ENCODE assay signal across 25 mouse cellular contexts in the genomic region with DNA sequence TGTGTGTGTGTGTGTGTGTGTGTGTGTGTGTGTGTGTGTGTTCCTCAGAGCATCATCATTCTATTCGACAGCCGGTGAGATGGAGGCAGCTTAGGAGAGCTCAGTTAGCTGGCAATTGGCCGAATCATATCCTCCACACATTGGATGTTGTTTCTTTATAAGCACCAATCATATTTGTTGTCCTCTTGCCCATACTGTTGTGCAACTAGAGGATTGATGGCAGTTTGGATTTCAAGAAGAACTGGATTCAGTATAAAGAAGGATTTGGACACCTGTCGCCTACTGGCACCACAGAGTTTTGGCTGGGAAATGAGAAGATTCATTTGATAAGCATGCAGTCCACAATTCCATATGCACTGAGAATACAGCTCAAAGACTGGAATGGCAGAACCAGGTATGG. TPM values are rescaled to one million over a fixed set of nuclear protein-coding genes. Genes with fewer than 3 reads are reported as not detected.
DNase-seq lines count a peak whose midpoint lies in the region; ATAC-seq lines count a peak whose summit lies in the region.
"Had no signal": no experiment of that assay in that cellular context is flagged by ENCODE, and none has a peak within 500 bp of the region (broad histone marks: within the 10 kb centered on the region; RNA-seq: fewer than 3 reads in every experiment).

No protein-coding gene starts in this region.

- H3K4me2 ChIP-seq in liver, embryonic 15.5 days, result peak overlapping the region; percentile 42
- H3K4me2 ChIP-seq: embryonic facial prominence, embryonic 15.5 days; forebrain, embryonic 12.5 days; heart, embryonic 13.5 days had no signal

- H3K9me3 ChIP-seq in liver, embryonic 15.5 days (replicated peaks), result no peaks in the 10 kb centered on the region
- H3K9me3 ChIP-seq: embryonic facial prominence, embryonic 15.5 days; forebrain, embryonic 12.5 days; heart, embryonic 13.5 days had no signal

- H3K9ac ChIP-seq in liver, embryonic 15.5 days, result no peak overlapping the region
- H3K9ac ChIP-seq: embryonic facial prominence, embryonic 15.5 days; forebrain, embryonic 12.5 days; heart, embryonic 13.5 days had no signal

- no peaks in the 10 kb centered on the region for H3K4me1 ChIP-seq in liver, embryonic 15.5 days (replicated peaks)
- H3K4me1 ChIP-seq: embryonic facial prominence, embryonic 15.5 days; forebrain, embryonic 12.5 days; heart, embryonic 13.5 days had no signal

- H3K4me3 ChIP-seq in liver, embryonic 15.5 days (replicated peaks), result 0 out of 2 replicates have a peak overlapping the region, but pooled peaks have one; percentile 5
- H3K4me3 ChIP-seq: embryonic facial prominence, embryonic 15.5 days; forebrain, embryonic 12.5 days; heart, embryonic 13.5 days had no signal

- H3K36me3 ChIP-seq in liver, embryonic 15.5 days (replicated peaks), result no peaks in the 10 kb centered on the region
- H3K36me3 ChIP-seq: embryonic facial prominence, embryonic 15.5 days; forebrain, embryonic 12.5 days; heart, embryonic 13.5 days had no signal

- peak; percentile 49 for DNase-seq in layer of hippocampus, adult 9-11 months
- DNase-seq in layer of hippocampus, postnatal 36 days, result no peak
- peak; percentile 44 for DNase-seq in gonadal fat pad, adult 2 months (ENCODE audit: low read depth)
- DNase-seq in cerebellum, adult 9-11 months, result no peak
- DNase-seq in urinary bladder, postnatal 14 days (ENCODE audit: low spot score), result no peak
- DNase-seq: adrenal gland, postnatal 14 days; cerebellum, adult 2 months; cerebellum, postnatal 14 days; embryo, embryonic 11 days; gastrocnemius, postnatal 10 days; heart, postnatal 36 days had no signal

- 52% methylated on average over 4 of the region's 4 CpGs for WGBS in liver, embryonic 15.5 days (ENCODE audit: insufficient replicate concordance)

- ATAC-seq in liver, embryonic 15.5 days (ENCODE audit: insufficient read depth), result no peak
- ATAC-seq: activated CD4-positive, CD25-positive, alpha-beta regulatory T cell, adult 4 months; forebrain, embryonic 16.5 days; Patski had no signal

- no peaks in the 10 kb centered on the region for H3K27me3 ChIP-seq in liver, embryonic 15.5 days
- H3K27me3 ChIP-seq: CH12.LX; forebrain, embryonic 12.5 days; heart, embryonic 13.5 days had no signal

- no peak overlapping the region for H3K27ac ChIP-seq in liver, embryonic 15.5 days (replicated peaks)
- H3K27ac ChIP-seq: embryonic facial prominence, embryonic 15.5 days; forebrain, embryonic 12.5 days; heart, embryonic 13.5 days had no signal

RNA-seq across cellular contexts. Expression of gene Fgg, which starts 3.6 kb away (rescaled TPM):
- not detected for total RNA-seq in layer of hippocampus, postnatal 36 days (2021)
- polyA plus RNA-seq in gonadal fat pad, adult 2 months (2012; rRNA removed), result 1.2 and 4.0 TPM in 2 replicates
- polyA plus RNA-seq in liver, embryonic 15.5 days (2015; fragmentation: Nextera tagmentation; extraction: Ambion mirVana), result 827 and 988 TPM in 2 replicates
- total RNA-seq: CH12.LX; common myeloid progenitor, adult 5-6 weeks; heart, postnatal 36 days had no signal
- polyA plus RNA-seq: activated CD4-positive, CD25-positive, alpha-beta regulatory T cell, adult 4 months; cerebellum, adult 2 months; embryonic facial prominence, embryonic 15.5 days; erythroblast, embryonic 14.5 days; forebrain, embryonic 12.5 days; frontal cortex, adult 2 months; hindbrain, embryonic 11.5 days; hindbrain, embryonic 16.5 days; Patski had no signal

RNA-seq across cellular contexts. Expression of gene Fga, which starts 14.7 kb away (rescaled TPM):
- total RNA-seq in layer of hippocampus, postnatal 36 days (2021), result not detected
- polyA plus RNA-seq in gonadal fat pad, adult 2 months (2012; rRNA removed), result 3.2 and 8.3 TPM in 2 replicates
- polyA plus RNA-seq in liver, embryonic 15.5 days (2015; fragmentation: Nextera tagmentation; extraction: Ambion mirVana), result 921 and 1,132 TPM in 2 replicates
- total RNA-seq: CH12.LX; common myeloid progenitor, adult 5-6 weeks; heart, postnatal 36 days had no signal
- polyA plus RNA-seq: activated CD4-positive, CD25-positive, alpha-beta regulatory T cell, adult 4 months; embryonic facial prominence, embryonic 11.5 days; forebrain, embryonic 12.5 days; hindbrain, embryonic 11.5 days; hindbrain, embryonic 16.5 days; Patski had no signal

RNA-seq across cellular contexts. Expression of gene Fgb, which starts 38.5 kb away (rescaled TPM):
- total RNA-seq in layer of hippocampus, postnatal 36 days (2021), result not detected
- polyA plus RNA-seq in gonadal fat pad, adult 2 months (2012; rRNA removed), result 0.04 and 0.82 TPM in 2 replicates
- 533 and 675 TPM in 2 replicates for polyA plus RNA-seq in liver, embryonic 15.5 days (2015; fragmentation: Nextera tagmentation; extraction: Ambion mirVana)
- total RNA-seq: CH12.LX; common myeloid progenitor, adult 5-6 weeks; heart, postnatal 36 days had no signal
- polyA plus RNA-seq: activated CD4-positive, CD25-positive, alpha-beta regulatory T cell, adult 4 months; forebrain, embryonic 12.5 days; frontal cortex, adult 2 months; hindbrain, embryonic 11.5 days; hindbrain, embryonic 16.5 days; Patski had no signal

RNA-seq across cellular contexts. Expression of gene Plrg1, which starts 44.2 kb away (rescaled TPM):
- total RNA-seq in layer of hippocampus, postnatal 36 days (2021), result 10 to 100 TPM; 47.2 to 50.8 TPM
- polyA plus RNA-seq in gonadal fat pad, adult 2 months (2012; rRNA removed), result 34.1 and 35.5 TPM in 2 replicates
- 41.9 and 46.0 TPM in 2 replicates for polyA plus RNA-seq in liver, embryonic 15.5 days (2015; fragmentation: Nextera tagmentation; extraction: Ambion mirVana)

Comparison
In these comparisons a context has a peak if more than half of its experiments do, and no peak if none do; other contexts are left out.
1. DNase-seq: peak in layer of hippocampus, adult 9-11 months (single experiment) and gonadal fat pad, adult 2 months (single experiment); none in layer of hippocampus, postnatal 36 days (0 of 2), cerebellum, adult 9-11 months (single experiment) and urinary bladder, postnatal 14 days (single experiment).
2. RNA of gene Fgg, which starts 3.6 kb away (polyA plus RNA-seq): 827 to 988 TPM in liver, embryonic 15.5 days; 1.2 to 4.0 TPM in gonadal fat pad, adult 2 months; every median in the first group is over 100 times any median in the second.
3. RNA of gene Fga, which starts 14.7 kb away (polyA plus RNA-seq): 921 to 1,132 TPM in liver, embryonic 15.5 days; 3.2 to 8.3 TPM in gonadal fat pad, adult 2 months; every median in the first group is over 10 times any median in the second.
4. RNA of gene Fgb, which starts 38.5 kb away (polyA plus RNA-seq): 533 to 675 TPM in liver, embryonic 15.5 days; 0.04 to 0.82 TPM in gonadal fat pad, adult 2 months; every median in the first group is over 100 times any median in the second.